Mouse (Mus musculus) forebrain, postnatal 0 days (tissue): Measurements from ENCODE around the gene Mki67. TPM values are rescaled to one million over a fixed set of nuclear protein-coding genes. Genes with fewer than 3 reads are reported as not detected.

Source experiments
- ATAC-seq: fragments of 200-750 bp; cut with Nextera tagmentation; 2 replicates; pipeline ENCODE4 v1.8.0; 2017; ENCODE audit warnings: mild to moderate bottlenecking, moderate library complexity
- DNase-seq: peaks from one replicate; pipeline ENCODE4 v3.0.0-alpha.2; 2015
- H3K27ac ChIP-seq: fragments of 300-500 bp; sonication (generic); 2 replicates; pipeline ENCODE4 v1.5.1; 2014; ENCODE audit warnings: low read depth, mild to moderate bottlenecking, antibody characterized with exemption, low read length, moderate library complexity, mixed read lengths
- H3K27me3 ChIP-seq: fragments of 300-500 bp; sonication (generic); 2 replicates; pipeline ENCODE4 v1.6.1; 2014; ENCODE audit warnings: mild to moderate bottlenecking, low read length, mixed read lengths; ENCODE audit not compliant: insufficient read depth
- H3K36me3 ChIP-seq: fragments of 300-500 bp; sonication (generic); 2 replicates; pipeline ENCODE4 v1.6.1; 2014; ENCODE audit warnings: mild to moderate bottlenecking, moderate library complexity; ENCODE audit not compliant: insufficient read depth
- H3K4me1 ChIP-seq: fragments of 300-500 bp; sonication (generic); 2 replicates; pipeline ENCODE4 v1.6.1; 2014; ENCODE audit warnings: antibody characterized with exemption; ENCODE audit not compliant: insufficient read depth
- H3K4me2 ChIP-seq: fragments of 300-500 bp; sonication (generic); 2 replicates; pipeline ENCODE4 v1.6.1; 2014; ENCODE audit warnings: low read depth, mild to moderate bottlenecking, moderate library complexity
- H3K4me3 ChIP-seq: fragments of 300-500 bp; sonication (generic); 2 replicates; pipeline ENCODE4 v1.5.1; 2014; ENCODE audit warnings: low read depth, low read length, mixed read lengths
- H3K9ac ChIP-seq: fragments of 300-500 bp; sonication (generic); 2 replicates; pipeline ENCODE4 v1.6.1; 2014; ENCODE audit warnings: mild to moderate bottlenecking
- H3K9me3 ChIP-seq: fragments of 300-500 bp; sonication (generic); 2 replicates; pipeline ENCODE4 v1.6.1; 2016; ENCODE audit warnings: low read length
- CTCF ChIP-seq: sonication (generic); IDR thresholded peaks from 2 replicates; pipeline ENCODE4 v1.5.1; 2016; ENCODE audit warnings: antibody characterized with exemption, control low read depth, low read depth
- WGBS: fragments of 180-500 bp; shearing (Covaris S2); extraction: QIAGEN DNeasy Blood & Tissue Kit; methylation state at CpG from one replicate; pipeline ENCODE4 v1.1.7; 2014; 5-methylcytosine and 5-hydroxymethylcytosine counted together
- polyA plus RNA-seq: library from polyadenylated mRNA; unstranded; fragments of >200 nt; fragmentation: Nextera tagmentation; extraction: Ambion mirVana; gene quantifications from 2 replicates; pipeline ENCODE4 v1.2.1, GENCODE M21; 2015
- total RNA-seq: library from RNA; depleted of rRNA; stranded (reverse); fragments of >200 nt; gene quantifications from 2 replicates; pipeline ENCODE4 v1.2.3, GENCODE M21; 2014; rRNA removed

Gene Mki67
- total and polyA plus RNA-seq, 2 experiments from 2014 or later: 4.0 to 15.8 TPM

GRCm38 (mm10) chr7:135648821-135649220, 67.3 kb downstream of the Mki67 start:
- WGBS: 90% methylated on average over 8 of the region's 8 CpGs
- ATAC-seq (no peak), DNase-seq (no peak)
- Histone ChIP-seq H3K9ac (no peak overlapping the region), H3K4me2 (no peak overlapping the region), H3K27ac (no peak overlapping the region), H3K4me1 (no peaks in the 10 kb centered on the region), H3K27me3 (no peaks in the 10 kb centered on the region), H3K9me3 (no peaks in the 10 kb centered on the region), H3K36me3 (no peaks in the 10 kb centered on the region), H3K4me3 (no peak overlapping the region)
- TF ChIP-seq CTCF: no peak

- Histone ChIP-seq H3K27me3 (no peaks in the 10 kb centered on the region), H3K9me3 (no peaks in the 10 kb centered on the region), H3K9ac (no peak overlapping the region), H3K4me1 (no peaks in the 10 kb centered on the region), H3K27ac (no peak overlapping the region), H3K4me2 (no peak overlapping the region), H3K36me3 (no peaks in the 10 kb centered on the region), H3K4me3 (no peak overlapping the region)
- TF ChIP-seq CTCF: no peak
- no peak for ATAC-seq
- 75% methylated on average over 6 of the region's 6 CpGs for WGBS
- DNase-seq: no peak
Observed at GRCm38 (mm10) chr7:135646976-135647375, 69.2 kb downstream of the Mki67 start.

GRCm38 (mm10) chr7:135644452-135644851, 71.7 kb downstream of the Mki67 start:
- Histone ChIP-seq H3K4me1 (peaks cover 11% of the 10 kb centered on the region; the same call in 1 of the 2 replicates), H3K9ac (no peak overlapping the region), H3K36me3 (no peaks in the 10 kb centered on the region), H3K27ac (no peak overlapping the region), H3K27me3 (no peaks in the 10 kb centered on the region), H3K4me2 (no peak overlapping the region), H3K4me3 (no peak overlapping the region), H3K9me3 (no peaks in the 10 kb centered on the region)
- 79% methylated on average over 1 of the region's 1 CpGs for WGBS
- no peak for TF ChIP-seq CTCF
- ATAC-seq: no peak
- no peak for DNase-seq

GRCm38 (mm10) chr7:135641698-135642507, 74.3 kb downstream of the Mki67 start:
- H3K9me3 ChIP-seq: no peaks in the 10 kb centered on the region
- TF ChIP-seq CTCF: peak; percentile 83
- DNase-seq (peak; percentile 88), ATAC-seq (peak; percentile 91)
- no peak overlapping the region for H3K9ac ChIP-seq
- H3K4me1 ChIP-seq: peaks cover 11% of the 10 kb centered on the region; the same call in 1 of the 2 replicates
- H3K4me3 ChIP-seq: no peak overlapping the region
- peak overlapping the region; percentile 89 for H3K27ac ChIP-seq
- no peaks in the 10 kb centered on the region for H3K36me3 ChIP-seq
- whole genome bisulfite sequencing: 17% methylated on average over 14 of the region's 14 CpGs
- H3K27me3 ChIP-seq: no peaks in the 10 kb centered on the region
- peak overlapping the region; percentile 30; the same call in 1 of the 2 replicates for H3K4me2 ChIP-seq

Other genes starting within 250 kb of the Mki67 start
- gene Clrn3, start 187.7 kb downstream of the Mki67 start, total RNA-seq: 0.10 TPM in 1 of 2 replicates, not detected in the other
- not detected in 2 replicates for gene Clrn3, start 187.7 kb downstream of the Mki67 start, polyA plus RNA-seq
- 9.6 and 10.9 TPM in 2 replicates for gene Ptpre, start 178.9 kb downstream of the Mki67 start, total RNA-seq
- gene Ptpre, start 178.9 kb downstream of the Mki67 start, polyA plus RNA-seq: 3.2 and 6.9 TPM in 2 replicates